Mouse (Mus musculus) midbrain, postnatal 0 days (tissue): ENCODE data around the gene Cdca3. TPM values are rescaled to one million over a fixed set of nuclear protein-coding genes. Genes with fewer than 3 reads are reported as not detected.

ENCODE experiments used
- ATAC-seq: fragments of 200-750 bp; cut with Nextera tagmentation; 2 replicates; pipeline ENCODE4 v1.8.0; 2017; ENCODE audit warnings: moderate number of reproducible peaks, mild to moderate bottlenecking, moderate TSS enrichment, moderate library complexity; ENCODE audit not compliant: low FRiP score
- DNase-seq: peaks from one replicate; pipeline ENCODE4 v3.0.0-alpha.2; 2015; ENCODE audit warnings: low spot score
- H3K27ac ChIP-seq: fragments of 300-500 bp; sonication (generic); 2 replicates; pipeline ENCODE4 v1.5.1; 2014; ENCODE audit warnings: low read depth, mild to moderate bottlenecking, low read length, mixed read lengths
- H3K27me3 ChIP-seq: fragments of 300-500 bp; sonication (generic); 2 replicates; pipeline ENCODE4 v1.6.1; 2014; ENCODE audit warnings: low read length, control low read depth, mixed read lengths; ENCODE audit not compliant: insufficient read depth
- H3K36me3 ChIP-seq: fragments of 300-500 bp; sonication (generic); 2 replicates; pipeline ENCODE4 v1.6.1; 2014; ENCODE audit warnings: low read length, control low read depth, mixed read lengths; ENCODE audit not compliant: insufficient read depth
- H3K4me1 ChIP-seq: fragments of 300-500 bp; sonication (generic); 2 replicates; pipeline ENCODE4 v1.6.1; 2014; ENCODE audit warnings: mild to moderate bottlenecking, control low read depth, antibody characterized with exemption, low read length, mixed read lengths; ENCODE audit not compliant: insufficient read depth
- H3K4me2 ChIP-seq: fragments of 300-500 bp; sonication (generic); 2 replicates; pipeline ENCODE4 v1.6.1; 2014; ENCODE audit warnings: low read depth, mild to moderate bottlenecking, low read length, mixed read lengths; ENCODE audit not compliant: poor library complexity, severe bottlenecking
- H3K4me3 ChIP-seq: fragments of 300-500 bp; sonication (generic); 2 replicates; pipeline ENCODE4 v1.5.1; 2014; ENCODE audit warnings: low read depth, mild to moderate bottlenecking, low read length, moderate library complexity
- H3K9ac ChIP-seq: fragments of 300-500 bp; sonication (generic); replicated peaks from 2 replicates; pipeline ENCODE4 v1.6.1; 2014; ENCODE audit warnings: mild to moderate bottlenecking, low read length, moderate library complexity, mixed read lengths; ENCODE audit not compliant: poor library complexity, severe bottlenecking
- H3K9me3 ChIP-seq: fragments of 300-500 bp; sonication (generic); 2 replicates; pipeline ENCODE4 v1.6.1; 2016; ENCODE audit warnings: low read length, control low read depth
- CTCF ChIP-seq: IDR thresholded peaks from 2 replicates; pipeline ENCODE4 v1.5.1; 2016; ENCODE audit warnings: antibody characterized with exemption, mild to moderate bottlenecking
- WGBS: fragments of 180-500 bp; shearing (Covaris S2); extraction: QIAGEN DNeasy Blood & Tissue Kit; methylation state at CpG from one replicate; pipeline ENCODE4 v1.1.7; 2014; 5-methylcytosine and 5-hydroxymethylcytosine counted together
- polyA plus RNA-seq: library from polyadenylated mRNA; unstranded; fragments of >200 nt; fragmentation: Nextera tagmentation; extraction: Ambion mirVana; gene quantifications from 2 replicates; pipeline ENCODE4 v1.2.1, GENCODE M21; 2015
- total RNA-seq: library from RNA; depleted of rRNA; stranded (reverse); fragments of >200 nt; gene quantifications from 2 replicates; pipeline ENCODE4 v1.2.3, GENCODE M21; 2014; rRNA removed

The Cdca3 gene
- total and polyA plus RNA-seq, 2 experiments from 2014 or later = 16.0 to 16.7 TPM

- Histone ChIP-seq H3K4me2 (peak within 1 kb of the TSS; percentile 75), H3K4me1 (peaks cover 27% of the 10 kb centered on the region), H3K4me3 (peak within 1 kb of the TSS; percentile 72), H3K9ac (peak within 1 kb of the TSS; percentile 93), H3K27ac (peak within 1 kb of the TSS; percentile 97), H3K27me3 (no peaks in the 10 kb centered on the region), H3K36me3 (peaks cover 7% of the 10 kb centered on the region; the same call in 1 of the 2 replicates), H3K9me3 (no peaks in the 10 kb centered on the region)
- under 1% methylated on average over 31 of the region's 43 CpGs for WGBS
- peak; percentile 30 for TF ChIP-seq CTCF
- DNase-seq = peak; percentile 81
- ATAC-seq = peak; percentile 64
Observed at GRCm38 (mm10) chr6:124863658-124864298, 34.4 kb downstream of the Cdca3 start, which contains the start of gene Gpr162. Gene Gpr162, minus strand, starts transcription at chr6:124863983.

- Histone ChIP-seq H3K27me3 (no peaks in the 10 kb centered on the region), H3K27ac (peak overlapping the region; percentile 97), H3K4me2 (no peak overlapping the region), H3K9ac (peak overlapping the region; percentile 19; the same call in 1 of the 2 replicates), H3K9me3 (no peaks in the 10 kb centered on the region), H3K4me3 (no peak overlapping the region), H3K4me1 (peaks cover 19% of the 10 kb centered on the region), H3K36me3 (peaks cover 5% of the 10 kb centered on the region; the same call in 1 of the 2 replicates)
- peak; percentile 46 for DNase-seq
- no peak for TF ChIP-seq CTCF
- 60% methylated on average over 15 of the region's 18 CpGs for WGBS
- ATAC-seq = no peak
Observed at GRCm38 (mm10) chr6:124865766-124866362, 36.5 kb downstream of the Cdca3 start.

- H3K9me3 ChIP-seq = no peaks in the 10 kb centered on the region
- H3K27ac ChIP-seq = no peak overlapping the region
- 50% methylated on average over 6 of the region's 7 CpGs for WGBS
- ATAC-seq (no peak), DNase-seq (no peak)
- 0 out of 2 replicates have a peak overlapping the region, but pooled peaks have one; percentile 19 for H3K9ac ChIP-seq
- no peak overlapping the region for H3K4me3 ChIP-seq
- H3K4me1 ChIP-seq = peaks cover 17% of the 10 kb centered on the region
- H3K27me3 ChIP-seq = no peaks in the 10 kb centered on the region
- H3K36me3 ChIP-seq = no peaks in the 10 kb centered on the region
- TF ChIP-seq CTCF = no peak
- H3K4me2 ChIP-seq = no peak overlapping the region
Observed at GRCm38 (mm10) chr6:124866560-124866959, 37.2 kb downstream of the Cdca3 start.

GRCm38 (mm10) chr6:124874348-124874747 is 45.0 kb downstream of the Cdca3 start:
- no peak for TF ChIP-seq CTCF
- no peak for DNase-seq
- H3K27me3 ChIP-seq = no peaks in the 10 kb centered on the region
- H3K4me1 ChIP-seq = no peaks in the 10 kb centered on the region
- H3K9ac ChIP-seq = no peak overlapping the region
- no peak overlapping the region for H3K27ac ChIP-seq
- H3K9me3 ChIP-seq = no peaks in the 10 kb centered on the region
- 44% methylated on average over 3 of the region's 3 CpGs for WGBS
- no peak overlapping the region for H3K4me3 ChIP-seq
- no peak for ATAC-seq
- no peaks in the 10 kb centered on the region for H3K36me3 ChIP-seq
- no peak overlapping the region for H3K4me2 ChIP-seq

GRCm38 (mm10) chr6:124879390-124879789 is 50.0 kb downstream of the Cdca3 start:
- H3K4me2 ChIP-seq = no peak overlapping the region
- no peak for ATAC-seq

GRCm38 (mm10) chr6:124881821-124882220 is 52.5 kb downstream of the Cdca3 start:
- no peak for TF ChIP-seq CTCF
- H3K4me1 ChIP-seq = no peaks in the 10 kb centered on the region
- no peaks in the 10 kb centered on the region for H3K9me3 ChIP-seq
- DNase-seq (no peak), ATAC-seq (no peak)
- 91% methylated on average over 9 of the region's 9 CpGs for WGBS
- no peak overlapping the region for H3K4me3 ChIP-seq
- no peaks in the 10 kb centered on the region for H3K27me3 ChIP-seq
- no peak overlapping the region for H3K4me2 ChIP-seq
- H3K27ac ChIP-seq = no peak overlapping the region
- no peaks in the 10 kb centered on the region for H3K36me3 ChIP-seq
- H3K9ac ChIP-seq = no peak overlapping the region

More at GRCm38 (mm10) chr6:124879390-124879789, 50.0 kb downstream of the Cdca3 start:
- Histone ChIP-seq H3K4me3 (no peak overlapping the region), H3K36me3 (no peaks in the 10 kb centered on the region), H3K9me3 (no peaks in the 10 kb centered on the region), H3K9ac (no peak overlapping the region), H3K27me3 (no peaks in the 10 kb centered on the region), H3K27ac (no peak overlapping the region), H3K4me1 (no peaks in the 10 kb centered on the region)
- DNase-seq = no peak
- 60% methylated on average over 6 of the region's 6 CpGs for WGBS
- TF ChIP-seq CTCF = no peak

Other genes with a start within 250 kb of the Cdca3 start
- 0.09 TPM in 1 of 2 replicates, not detected in the other for gene C1s2, start 193.5 kb upstream of the Cdca3 start, total RNA-seq
- gene C1s2, start 193.5 kb upstream of the Cdca3 start, polyA plus RNA-seq = 0.13 and 0.21 TPM in 2 replicates
- gene Lpcat3, start 166.5 kb upstream of the Cdca3 start, total RNA-seq = 31.4 and 35.0 TPM in 2 replicates
- 40.0 and 43.2 TPM in 2 replicates for gene Lpcat3, start 166.5 kb upstream of the Cdca3 start, polyA plus RNA-seq
- 75.6 and 99.9 TPM in 2 replicates for gene Emg1, start 117.4 kb upstream of the Cdca3 start, total RNA-seq
- 87.2 and 89.8 TPM in 2 replicates for gene Emg1, start 117.4 kb upstream of the Cdca3 start, polyA plus RNA-seq
- 197 and 230 TPM in 2 replicates for gene Phb2, start 117.2 kb upstream of the Cdca3 start, total RNA-seq
- gene Phb2, start 117.2 kb upstream of the Cdca3 start, polyA plus RNA-seq = 265 and 269 TPM in 2 replicates
- gene Ptpn6, start 90.8 kb upstream of the Cdca3 start, total RNA-seq = 2.3 and 3.4 TPM in 2 replicates
- gene Ptpn6, start 90.8 kb upstream of the Cdca3 start, polyA plus RNA-seq = 3.2 and 4.0 TPM in 2 replicates
- 244 and 246 TPM in 2 replicates for gene Grcc10, start 88.2 kb upstream of the Cdca3 start, total RNA-seq
- 710 and 723 TPM in 2 replicates for gene Grcc10, start 88.2 kb upstream of the Cdca3 start, polyA plus RNA-seq
- not detected in 2 replicates for gene Gm45234, start 73.5 kb upstream of the Cdca3 start, total RNA-seq
- not detected in 2 replicates for gene Gm45234, start 73.5 kb upstream of the Cdca3 start, polyA plus RNA-seq
- gene Atn1, start 73.0 kb upstream of the Cdca3 start, total RNA-seq = 30.7 and 38.0 TPM in 2 replicates
- gene Atn1, start 73.0 kb upstream of the Cdca3 start, polyA plus RNA-seq = 25.5 and 30.4 TPM in 2 replicates
- 221 and 267 TPM in 2 replicates for gene Eno2, start 59.9 kb upstream of the Cdca3 start, total RNA-seq
- gene Eno2, start 59.9 kb upstream of the Cdca3 start, polyA plus RNA-seq = 175 and 189 TPM in 2 replicates
- 12.7 and 12.8 TPM in 2 replicates for gene Lrrc23, start 49.8 kb upstream of the Cdca3 start, total RNA-seq
- 6.1 and 9.0 TPM in 2 replicates for gene Lrrc23, start 49.8 kb upstream of the Cdca3 start, polyA plus RNA-seq
- gene Spsb2, start 20.9 kb upstream of the Cdca3 start, total RNA-seq = 5.9 and 9.3 TPM in 2 replicates
- 10.2 and 10.9 TPM in 2 replicates for gene Spsb2, start 20.9 kb upstream of the Cdca3 start, polyA plus RNA-seq
- gene Tpi1, start 15.3 kb upstream of the Cdca3 start, total RNA-seq = 392 and 419 TPM in 2 replicates
- gene Tpi1, start 15.3 kb upstream of the Cdca3 start, polyA plus RNA-seq = 415 and 480 TPM in 2 replicates
- gene Usp5, start 63 bp upstream of the Cdca3 start, total RNA-seq = 218 and 219 TPM in 2 replicates
- 201 and 214 TPM in 2 replicates for gene Usp5, start 63 bp upstream of the Cdca3 start, polyA plus RNA-seq
- 0.52 and 0.66 TPM in 2 replicates for gene Gnb3, start 10.7 kb downstream of the Cdca3 start, total RNA-seq
- gene Gnb3, start 10.7 kb downstream of the Cdca3 start, polyA plus RNA-seq = 0.23 and 1.1 TPM in 2 replicates
- gene P3h3, start 28.2 kb downstream of the Cdca3 start, total RNA-seq = 67.4 and 74.4 TPM in 2 replicates
- 9.8 and 11.2 TPM in 2 replicates for gene P3h3, start 28.2 kb downstream of the Cdca3 start, polyA plus RNA-seq
- gene Gpr162, start 34.4 kb downstream of the Cdca3 start, total RNA-seq = 198 and 225 TPM in 2 replicates
- 38.3 and 39.3 TPM in 2 replicates for gene Gpr162, start 34.4 kb downstream of the Cdca3 start, polyA plus RNA-seq
- gene Cd4, start 58.7 kb downstream of the Cdca3 start, total RNA-seq = 0.19 and 2.8 TPM in 2 replicates
- 0.25 and 0.58 TPM in 2 replicates for gene Cd4, start 58.7 kb downstream of the Cdca3 start, polyA plus RNA-seq
- gene Lag3, start 82.2 kb downstream of the Cdca3 start, total RNA-seq = 1.1 and 2.1 TPM in 2 replicates
- gene Lag3, start 82.2 kb downstream of the Cdca3 start, polyA plus RNA-seq = 2.8 and 3.5 TPM in 2 replicates
- 814 and 944 TPM in 2 replicates for gene Ptms, start 90.6 kb downstream of the Cdca3 start, total RNA-seq
- gene Ptms, start 90.6 kb downstream of the Cdca3 start, polyA plus RNA-seq = 810 TPM in 2 replicates
- gene Mlf2, start 101.8 kb downstream of the Cdca3 start, total RNA-seq = 512 and 647 TPM in 2 replicates
- 628 and 643 TPM in 2 replicates for gene Mlf2, start 101.8 kb downstream of the Cdca3 start, polyA plus RNA-seq
- gene Cops7a, start 136.0 kb downstream of the Cdca3 start, total RNA-seq = 108 and 131 TPM in 2 replicates
- gene Cops7a, start 136.0 kb downstream of the Cdca3 start, polyA plus RNA-seq = 92.3 and 97.1 TPM in 2 replicates
- gene Pianp, start 167.1 kb downstream of the Cdca3 start, total RNA-seq = 31.8 and 36.1 TPM in 2 replicates
- gene Pianp, start 167.1 kb downstream of the Cdca3 start, polyA plus RNA-seq = 97.0 and 97.5 TPM in 2 replicates
- 33.2 and 38.6 TPM in 2 replicates for gene Zfp384, start 179.6 kb downstream of the Cdca3 start, total RNA-seq
- 9.0 and 9.7 TPM in 2 replicates for gene Zfp384, start 179.6 kb downstream of the Cdca3 start, polyA plus RNA-seq
- 60.4 and 69.8 TPM in 2 replicates for gene Ing4, start 210.2 kb downstream of the Cdca3 start, total RNA-seq
- gene Ing4, start 210.2 kb downstream of the Cdca3 start, polyA plus RNA-seq = 97.8 and 104 TPM in 2 replicates
- 6.9 and 12.6 TPM in 2 replicates for gene Acrbp, start 220.1 kb downstream of the Cdca3 start, total RNA-seq
- 7.2 and 7.8 TPM in 2 replicates for gene Acrbp, start 220.1 kb downstream of the Cdca3 start, polyA plus RNA-seq
- 0.90 and 1.7 TPM in 2 replicates for gene Lpar5, start 238.4 kb downstream of the Cdca3 start, total RNA-seq
- gene Lpar5, start 238.4 kb downstream of the Cdca3 start, polyA plus RNA-seq = 0.52 and 0.71 TPM in 2 replicates